Mouse (Mus musculus) neural tube, embryonic 10.5 days (tissue): ENCODE results near the gene Nrros.
"Not testable (repeated sequence)": the region's sequence is repeated elsewhere in the genome, so short reads cannot be mapped to it uniquely, and the experiment has no call there.

Experiments
- DNase-seq: peaks from one replicate; pipeline ENCODE4 v3.0.0-alpha.2; 2017; ENCODE audit warnings: low spot score; ENCODE audit errors: extremely low spot score

The Nrros gene

GRCm38 (mm10) chr16:32115781-32116180, 49.6 kb downstream of the Nrros start:
- no peak for DNase-seq

DNA sequence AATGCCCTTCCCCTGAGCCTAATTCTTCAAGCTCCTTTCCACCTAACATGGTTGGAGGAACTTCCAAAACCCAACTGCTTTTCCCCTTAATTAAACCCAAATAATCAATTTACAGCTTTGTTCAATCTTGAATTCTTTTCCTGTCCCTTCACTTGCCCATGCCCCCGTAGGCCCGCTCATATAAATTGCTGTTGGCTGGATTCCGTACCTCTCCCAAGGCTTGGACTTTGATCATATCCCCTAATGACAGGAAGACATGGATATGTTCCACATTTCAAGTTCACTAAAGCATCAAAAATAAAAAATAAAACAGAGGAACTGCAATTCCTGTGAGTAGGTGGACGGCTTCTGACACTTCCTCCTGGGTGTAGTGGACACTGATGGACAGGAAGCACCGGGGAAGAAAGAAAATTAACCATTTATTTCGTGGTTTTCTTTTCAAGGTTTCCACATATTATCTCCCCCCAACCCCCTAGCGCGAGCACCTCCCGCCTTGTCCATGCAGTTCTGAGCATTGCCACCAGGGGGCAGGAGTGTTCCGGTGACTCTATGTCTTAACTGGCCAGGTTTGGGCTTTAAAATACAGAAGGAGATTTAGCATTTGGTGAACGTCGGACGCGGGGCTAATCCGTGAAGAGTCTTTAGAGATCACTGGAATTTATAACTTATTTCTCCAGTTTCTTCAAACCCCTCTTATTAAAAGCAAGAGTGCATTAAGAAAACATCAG, 50.3 kb downstream of the Nrros start:
- peak; percentile 85 for DNase-seq

GRCm38 (mm10) chr16:32114406-32114805, 51.0 kb downstream of the Nrros start:
- no peak for DNase-seq

DNA sequence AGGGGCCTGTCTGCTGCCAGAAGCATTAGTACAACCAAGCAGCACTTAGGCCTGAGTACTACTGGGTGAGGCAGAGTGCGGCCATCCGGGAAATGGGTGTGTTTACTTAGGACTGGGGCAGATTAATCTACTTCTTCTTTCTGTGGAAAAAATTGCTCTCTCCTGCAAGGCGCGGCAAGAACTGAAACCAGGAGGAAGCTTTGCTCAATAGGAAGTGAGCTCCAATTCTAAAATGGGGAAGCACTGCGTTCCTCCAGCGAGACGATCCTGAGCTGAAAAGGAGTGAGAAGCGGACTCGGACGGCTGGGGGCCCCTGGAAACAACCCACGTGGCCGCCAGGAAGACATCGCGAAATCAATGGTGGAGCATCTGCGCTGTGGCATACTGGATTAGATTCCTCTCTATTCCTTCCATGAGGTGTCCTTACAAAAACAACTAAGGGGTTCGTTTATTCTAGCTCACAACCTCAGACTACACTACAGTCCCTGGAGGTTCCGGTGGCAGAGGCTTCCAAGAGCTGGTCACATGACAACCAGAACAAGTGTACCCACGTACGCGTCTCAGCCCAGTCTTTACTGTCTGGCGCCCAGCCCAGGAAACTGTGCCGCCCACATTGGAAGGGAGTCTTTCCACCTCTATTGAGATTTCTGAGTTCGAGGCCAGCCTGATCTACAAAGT, 51.7 kb downstream of the Nrros start:
- DNase-seq, result no peak

DNA sequence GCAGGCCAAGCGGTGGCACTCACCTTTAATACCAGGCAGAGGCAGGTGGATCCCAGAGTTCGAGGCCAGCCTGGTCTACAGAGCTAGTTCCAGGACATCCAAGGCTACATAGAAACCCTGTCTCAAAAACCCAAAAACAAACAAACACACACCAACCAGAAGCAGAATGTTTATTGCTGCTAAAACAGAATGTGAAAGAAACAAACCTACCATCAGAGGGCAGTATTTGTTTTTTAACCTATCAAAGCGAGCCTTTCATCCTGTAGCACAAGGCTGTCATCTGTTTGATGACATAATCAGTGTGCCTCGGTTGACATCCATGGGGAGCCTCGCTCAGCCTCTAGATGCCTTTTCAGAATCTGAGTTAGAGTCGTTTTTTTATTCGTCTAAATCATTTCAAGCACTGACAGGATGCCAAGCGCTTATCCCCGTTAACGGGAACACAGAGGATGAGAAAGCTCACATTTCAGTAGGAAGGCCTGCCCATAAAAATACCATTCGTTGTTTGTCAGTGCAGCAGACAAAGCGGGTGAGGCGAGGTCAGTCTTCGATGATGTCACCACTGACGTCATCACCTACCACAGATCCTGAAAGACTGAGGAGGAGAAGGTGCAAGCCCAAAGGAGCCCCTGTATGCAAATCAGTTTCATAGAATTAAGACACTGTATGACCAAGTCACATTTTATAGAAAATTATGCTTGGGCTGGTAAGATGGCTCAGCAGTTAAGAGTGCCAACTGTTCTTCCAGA, 54.3 kb downstream of the Nrros start:
- DNase-seq, result no peak

GRCm38 (mm10) chr16:32108578-32108977, 56.8 kb downstream of the Nrros start:
- no peak for DNase-seq

DNA sequence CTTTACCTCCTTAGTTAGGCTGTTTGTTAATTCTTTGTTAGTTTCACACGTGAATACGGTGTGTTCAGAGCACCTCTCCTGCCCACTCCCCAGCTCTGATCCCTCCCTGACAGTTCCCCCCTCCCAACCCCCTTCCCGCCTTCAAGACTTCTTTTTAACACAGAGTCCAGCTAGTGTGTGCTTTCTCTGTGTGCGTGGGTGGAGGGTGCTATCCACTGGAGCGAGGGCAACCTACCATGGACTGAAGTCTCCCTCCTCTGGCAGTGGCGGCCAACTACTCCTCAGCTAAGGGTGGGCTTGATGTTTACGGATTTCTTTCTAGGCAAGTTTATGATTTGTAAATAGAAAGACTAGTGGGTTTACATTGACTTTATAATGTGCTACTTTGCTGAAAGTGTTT, 57.2 kb downstream of the Nrros start:
- no peak for DNase-seq

- no peak for DNase-seq
Observed at GRCm38 (mm10) chr16:32107342-32108045, 57.9 kb downstream of the Nrros start.

GRCm38 (mm10) chr16:32105698-32106097, 59.7 kb downstream of the Nrros start:
- no peak for DNase-seq

DNA sequence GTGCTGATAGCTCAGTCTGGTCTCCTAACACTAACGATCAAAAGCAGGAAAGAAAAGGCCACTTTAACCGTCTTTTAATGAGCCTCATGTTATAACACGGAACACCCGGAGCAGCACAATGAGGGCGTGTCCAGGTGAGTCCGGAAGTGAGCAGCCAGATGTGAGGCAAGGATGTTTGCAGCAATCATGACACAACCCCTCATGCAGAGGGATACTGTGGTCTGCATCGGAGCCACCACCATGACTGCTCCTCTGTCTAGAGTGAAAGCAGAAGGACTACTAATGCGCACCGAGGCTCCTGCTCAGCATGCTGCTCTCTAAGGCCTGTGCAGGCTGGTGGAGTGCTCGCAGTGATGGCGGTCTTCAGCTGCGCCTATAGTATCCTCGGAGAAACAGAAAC, 63.1 kb downstream of the Nrros start:
- no peak for DNase-seq

GRCm38 (mm10) chr16:32099638-32100150, 65.7 kb downstream of the Nrros start, which contains the start of the genes Pigx and Cep19:
Pigx (minus strand) TSS chr16:32099740.
Cep19 (plus strand) TSS chr16:32099800.
- DNase-seq, result peak; percentile 96

DNA sequence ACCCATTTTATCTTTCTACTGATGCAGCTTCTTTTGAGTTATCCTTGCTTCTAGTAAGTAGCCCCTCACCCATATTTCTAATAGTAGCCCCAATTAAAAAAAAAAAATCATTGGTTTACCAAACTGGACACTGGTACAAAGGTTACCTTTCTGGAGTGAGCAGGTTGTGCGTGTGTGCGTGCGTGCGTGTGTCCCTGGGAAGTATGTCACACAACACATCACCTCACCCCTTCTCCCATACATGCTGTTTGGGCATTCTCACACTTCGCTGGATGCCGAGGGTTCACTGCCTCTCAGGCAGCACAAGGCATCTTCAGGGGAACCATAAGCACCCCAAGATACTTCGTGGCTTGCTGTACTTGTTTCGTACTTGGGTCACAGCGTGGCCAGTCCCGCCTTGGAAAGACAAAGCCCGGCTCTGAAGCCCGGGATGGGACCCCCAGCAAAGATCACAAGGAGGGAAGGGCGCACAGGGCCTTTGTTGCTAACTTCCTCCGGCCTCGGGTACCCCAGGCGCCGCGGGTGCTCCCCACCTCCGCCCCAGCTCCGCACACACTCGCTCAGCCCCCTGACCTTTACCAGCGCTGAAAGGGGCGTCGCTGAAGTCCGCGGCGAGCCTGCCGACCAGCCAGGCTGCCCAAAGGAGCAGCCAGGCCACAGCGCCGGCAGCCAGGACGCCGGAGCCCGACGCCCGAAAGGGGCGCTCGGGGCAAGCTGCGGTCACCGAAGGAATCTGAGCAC, 66.3 kb downstream of the Nrros start:
- DNase-seq, result no peak

GRCm38 (mm10) chr16:32097757-32098156, 67.6 kb downstream of the Nrros start:
- DNase-seq, result not testable (repeated sequence)
